In the genomic region with DNA sequence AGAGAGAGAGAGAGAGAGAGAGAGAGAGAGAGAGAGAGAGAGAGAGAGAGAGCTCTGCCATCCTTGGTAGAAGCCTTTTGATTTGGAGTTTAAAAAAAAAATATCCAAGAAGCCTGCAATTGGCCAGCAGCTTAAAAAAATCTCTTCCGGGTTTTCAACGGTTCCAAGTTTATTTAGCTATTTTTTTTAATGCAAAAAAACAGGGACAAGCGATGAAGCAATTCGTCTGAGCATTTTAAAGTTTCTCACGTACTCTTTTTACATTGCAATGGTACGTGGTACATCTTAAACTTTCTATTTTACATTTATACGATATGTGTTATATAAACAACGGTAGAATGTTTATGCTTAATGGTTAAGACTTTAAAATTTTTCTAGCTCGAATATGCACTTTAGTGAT, we compare ENCODE assay signal across 8 mouse cellular contexts. TPM values are rescaled to one million over a fixed set of nuclear protein-coding genes. Genes with fewer than 3 reads are reported as not detected.
DNase-seq lines count a peak whose midpoint lies in the region; ATAC-seq and TF ChIP-seq lines count a peak whose summit lies in the region.

Gene Nfia (plus strand): TSS at position 94 of the 400 bp plus-strand sequence.

- H3K4me3 ChIP-seq in erythroblast, embryonic 14.5 days (replicated peaks), result peak within 1 kb of the TSS; percentile 66
- H3K4me3 ChIP-seq in embryonic facial prominence, embryonic 15.5 days (replicated peaks), result peak within 1 kb of the TSS; percentile 49
- peak within 1 kb of the TSS; percentile 45 for H3K4me3 ChIP-seq in limb, embryonic 12.5 days (replicated peaks)
- H3K4me3 ChIP-seq in small intestine, adult 2 months (ENCODE audit: low read depth, low read length), result peak within 1 kb of the TSS; percentile 85

- H3K9ac ChIP-seq in embryonic facial prominence, embryonic 15.5 days, result peak within 1 kb of the TSS; percentile 37
- H3K9ac ChIP-seq in limb, embryonic 12.5 days (replicated peaks), result peak within 1 kb of the TSS; percentile 61

- H3K4me1 ChIP-seq in erythroblast, embryonic 14.5 days (ENCODE audit: control insufficient read depth), result peaks cover 12% of the 10 kb centered on the region
- peaks cover 26% of the 10 kb centered on the region for H3K4me1 ChIP-seq in embryonic facial prominence, embryonic 15.5 days
- peaks cover 25% of the 10 kb centered on the region for H3K4me1 ChIP-seq in limb, embryonic 12.5 days (replicated peaks)
- 0 out of 2 replicates have a peak, but pooled peaks cover 2% of the 10 kb centered on the region for H3K4me1 ChIP-seq in small intestine, adult 2 months (ENCODE audit: control insufficient read depth, insufficient read depth, insufficient read length, low read length)

- intact Hi-C loops in heart, postnatal 25 days (cut with DNase I), result loop anchor here (5.0 kb wide), 1 partner anchor 550 kb away; no protein-coding TSS in a partner anchor

- ATAC-seq in erythroblast, adult 5-6 weeks (replicated peaks; ENCODE audit: low FRiP score, poor library complexity, severe bottlenecking), result no peak
- no peak for ATAC-seq in embryonic facial prominence, embryonic 15.5 days (ENCODE audit: insufficient number of reproducible peaks, low FRiP score, low TSS enrichment, low read depth)
- no peak for ATAC-seq in limb, embryonic 12.5 days (ENCODE audit: insufficient number of reproducible peaks, insufficient read depth, low FRiP score, low TSS enrichment, low read depth)

- under 1% methylated on average over 9 of the region's 9 CpGs for WGBS in embryonic facial prominence, embryonic 15.5 days
- under 1% methylated on average over 9 of the region's 9 CpGs for WGBS in limb, embryonic 12.5 days
- WGBS in small intestine, adult 2 months, result under 1% methylated on average over 9 of the region's 9 CpGs

- no peak for TF ChIP-seq CTCF in small intestine, adult 2 months (IDR thresholded peaks at IDR 0.05; ENCODE audit: extremely low read depth, insufficient read length, insufficient replicate concordance, low read depth, low read length)

- H3K4me2 ChIP-seq in embryonic facial prominence, embryonic 15.5 days (replicated peaks), result peak within 1 kb of the TSS; percentile 76
- peak within 1 kb of the TSS; percentile 83 for H3K4me2 ChIP-seq in limb, embryonic 12.5 days

- peak within 1 kb of the TSS; percentile 97 for H3K27ac ChIP-seq in embryonic facial prominence, embryonic 15.5 days (replicated peaks)
- peak within 1 kb of the TSS; percentile 96 for H3K27ac ChIP-seq in limb, embryonic 12.5 days
- peak within 1 kb of the TSS; percentile 100 for H3K27ac ChIP-seq in small intestine, adult 2 months (ENCODE audit: insufficient read depth, low read depth, low read length)

- no peaks in the 10 kb centered on the region for H3K9me3 ChIP-seq in erythroblast, embryonic 14.5 days (ENCODE audit: control insufficient read depth, low read length)
- no peaks in the 10 kb centered on the region for H3K9me3 ChIP-seq in embryonic facial prominence, embryonic 15.5 days (replicated peaks)
- H3K9me3 ChIP-seq in limb, embryonic 12.5 days, result no peaks in the 10 kb centered on the region

- no peaks in the 10 kb centered on the region for H3K36me3 ChIP-seq in erythroblast, embryonic 14.5 days (ENCODE audit: control insufficient read depth)
- H3K36me3 ChIP-seq in embryonic facial prominence, embryonic 15.5 days, result no peaks in the 10 kb centered on the region
- H3K36me3 ChIP-seq in limb, embryonic 12.5 days, result no peaks in the 10 kb centered on the region
- no peaks in the 10 kb centered on the region for H3K36me3 ChIP-seq in small intestine, adult 2 months (ENCODE audit: control insufficient read depth, insufficient read depth, low read length)

- TF ChIP-seq POLR2A in small intestine, adult 2 months (IDR thresholded peaks at IDR 0.05; ENCODE audit: low read depth, low read length), result no peak

- DNase-seq in CD4-positive helper T cell, adult 2 months (ENCODE audit: low read depth, low spot score), result peak; percentile 81
- DNase-seq in heart, postnatal 25 days (ENCODE audit: low spot score), result no peak
- DNase-seq in right cerebral cortex, postnatal 25 days, result no peak

- H3K27me3 ChIP-seq in erythroblast, embryonic 14.5 days (ENCODE audit: control insufficient read depth), result peaks cover 42% of the 10 kb centered on the region
- H3K27me3 ChIP-seq in embryonic facial prominence, embryonic 15.5 days, result no peaks in the 10 kb centered on the region
- H3K27me3 ChIP-seq in limb, embryonic 12.5 days, result no peaks in the 10 kb centered on the region
- no peaks in the 10 kb centered on the region for H3K27me3 ChIP-seq in small intestine, adult 2 months (ENCODE audit: control insufficient read depth, insufficient read depth, low read length)

RNA-seq across cellular contexts. Expression of gene Nfia, which starts in this region (rescaled TPM):
- 0.01 and 0.08 TPM in 2 replicates for polyA plus RNA-seq in erythroblast, embryonic 14.5 days (2012)
- total RNA-seq in erythroblast, adult 5-6 weeks (2015; ENCODE audit: low replicate concordance), result 19.6 and 21.3 TPM in 2 replicates
- total RNA-seq in erythroblast, adult 5-6 weeks (2017; ENCODE audit: low replicate concordance), result 4.7 and 12.0 TPM in 2 replicates
- 55.4 and 58.0 TPM in 2 replicates for polyA plus RNA-seq in embryonic facial prominence, embryonic 15.5 days (2015; fragmentation: Nextera tagmentation; extraction: Ambion mirVana)
- 100 to 1,000 TPM; 134 to 149 TPM for total RNA-seq in heart, postnatal 25 days (2021)
- 53.9 and 56.7 TPM in 2 replicates for polyA plus RNA-seq in limb, embryonic 12.5 days (2016; fragmentation: Nextera tagmentation; extraction: Ambion mirVana)
- polyA plus RNA-seq in small intestine, adult 2 months (2012; rRNA removed), result 8.6 and 16.5 TPM in 2 replicates

Comparison
In these comparisons a context has a peak if more than half of its experiments do, and no peak if none do; other contexts are left out.
1. RNA of gene Nfia (total RNA-seq): 134 to 149 TPM in heart, postnatal 25 days; 4.7 to 21.3 TPM in erythroblast, adult 5-6 weeks; every median in the first group is over 4 times any median in the second.
2. Peak in every context shown above with its lines, with median percentiles within 50 percentile points of each other: H3K4me3 ChIP-seq and H3K27ac ChIP-seq.